Mouse (Mus musculus) G1E (cell line): ENCODE data around the gene Wdr63. TPM values are rescaled to one million over a fixed set of nuclear protein-coding genes. Genes with fewer than 3 reads are reported as not detected.

Experiments
- ATAC-seq: 2 replicates; pipeline ENCODE4 v1.8.0; 2016; ENCODE audit warnings: mild to moderate bottlenecking; ENCODE audit not compliant: insufficient number of reproducible peaks, poor library complexity, low FRiP score, severe bottlenecking; ENCODE audit errors: extremely low read depth
- DNase-seq: peaks from one replicate; pipeline ENCODE4 v3.0.0; 2012; ENCODE audit warnings: low spot score
- H3K27me3 ChIP-seq: 2 replicates; pipeline ENCODE4 v1.6.1; 2012; ENCODE audit warnings: mild to moderate bottlenecking, low read length, inconsistent platforms; ENCODE audit not compliant: insufficient read depth
- H3K36me3 ChIP-seq: replicated peaks from 2 replicates; pipeline ENCODE3; 2012; ENCODE audit warnings: mild to moderate bottlenecking, inconsistent platforms
- H3K4me1 ChIP-seq: 2 replicates; pipeline ENCODE4 v1.6.1; 2012; ENCODE audit warnings: low read depth, low read length, inconsistent platforms, mixed read lengths; ENCODE audit not compliant: insufficient read depth
- H3K4me3 ChIP-seq: 2 replicates; pipeline ENCODE4 v1.5.1; 2012; ENCODE audit warnings: low read depth, mild to moderate bottlenecking, inconsistent platforms, low read length, moderate library complexity, mixed read lengths
- H3K9me3 ChIP-seq: replicated peaks from 2 replicates; pipeline ENCODE4 v1.6.1; 2012; ENCODE audit warnings: inconsistent platforms
- CTCF ChIP-seq: IDR thresholded peaks from 2 replicates; pipeline ENCODE4 v1.5.1; 2012; ENCODE audit warnings: low read depth, low read length, inconsistent platforms, mixed read lengths
- GATA1 ChIP-seq: IDR thresholded peaks from 2 replicates; pipeline ENCODE4 v1.6.1; 2012; ENCODE audit warnings: borderline replicate concordance, low read length, inconsistent platforms, mixed read lengths
- GATA2 ChIP-seq: IDR thresholded peaks from 2 replicates; pipeline ENCODE4 v1.6.1; 2012; ENCODE audit warnings: low read depth, low read length, inconsistent platforms, borderline replicate concordance
- POLR2AphosphoS5 ChIP-seq: IDR thresholded peaks from 2 replicates; pipeline ENCODE4 v1.6.1; 2012; ENCODE audit warnings: low read depth, low read length, inconsistent platforms; ENCODE audit not compliant: insufficient replicate concordance
- TAL1 ChIP-seq: conservative IDR thresholded peaks from 2 replicates; pipeline ENCODE4 v1.6.1; 2012; ENCODE audit warnings: low read depth, low read length, inconsistent platforms, mixed read lengths
- polyA plus RNA-seq: library from polyadenylated mRNA; stranded (reverse); fragments of >175 nt; gene quantifications from 2 replicates; pipeline ENCODE4 v1.2.3, GENCODE M21; 2012
- total RNA-seq, 2 experiments: library from RNA; stranded (forward) in 1 of 2; stranded (reverse) in 1 of 2; fragments of 200-1000 nt in 1 of 2; fragments of >200 nt in 1 of 2; fragmentation: Nextera tagmentation in 1 of 2; gene quantifications; 2 replicates each; pipeline ENCODE4 v1.2.3; 2014 to 2017

Wdr63 gene
- total and polyA plus RNA-seq, 3 experiments, result not detected

GRCm38 (mm10) chr3:146027116-146027515 lies 80.8 kb downstream of the Wdr63 start:
- H3K4me3 ChIP-seq, result no peak overlapping the region
- H3K9me3 ChIP-seq, result peaks cover 6% of the 10 kb centered on the region
- no peaks in the 10 kb centered on the region for H3K36me3 ChIP-seq
- H3K27me3 ChIP-seq, result no peaks in the 10 kb centered on the region
- ATAC-seq, result no peak
- H3K4me1 ChIP-seq, result peaks cover 46% of the 10 kb centered on the region
- TF ChIP-seq POLR2AphosphoS5, result no peak
- no peak for TF ChIP-seq TAL1
- TF ChIP-seq GATA1, result no peak
- TF ChIP-seq CTCF, result no peak
- no peak for TF ChIP-seq GATA2
- DNase-seq, result no peak

DNA sequence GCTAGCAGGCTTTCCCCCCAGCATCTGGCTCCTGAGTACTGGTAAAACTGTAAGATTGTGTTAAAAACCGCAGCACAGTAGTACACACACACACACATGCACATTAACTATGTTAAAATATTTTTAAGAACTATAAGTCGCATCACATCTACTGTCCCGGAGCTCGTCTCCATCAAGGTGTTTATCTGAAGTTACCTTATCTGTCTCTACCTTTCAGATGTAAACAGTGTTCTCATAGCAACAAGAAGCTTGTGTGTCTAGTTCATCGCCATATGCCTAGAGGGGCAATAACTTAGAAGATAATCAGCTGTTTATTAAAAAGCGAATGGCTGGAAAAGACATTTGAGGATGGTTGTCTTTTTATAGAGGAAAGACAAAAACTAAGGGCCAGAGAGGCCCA lies 82.4 kb downstream of the Wdr63 start:
- peaks cover 6% of the 10 kb centered on the region for H3K9me3 ChIP-seq
- no peaks in the 10 kb centered on the region for H3K27me3 ChIP-seq
- no peak for DNase-seq
- H3K4me3 ChIP-seq, result no peak overlapping the region; the same call in 1 of the 2 replicates
- TF ChIP-seq GATA1 (no peak), GATA2 (no peak), POLR2AphosphoS5 (no peak), TAL1 (peak; percentile 64)
- H3K4me1 ChIP-seq, result peaks cover 44% of the 10 kb centered on the region
- peak; percentile 58 for ATAC-seq
- H3K36me3 ChIP-seq, result no peaks in the 10 kb centered on the region

DNA sequence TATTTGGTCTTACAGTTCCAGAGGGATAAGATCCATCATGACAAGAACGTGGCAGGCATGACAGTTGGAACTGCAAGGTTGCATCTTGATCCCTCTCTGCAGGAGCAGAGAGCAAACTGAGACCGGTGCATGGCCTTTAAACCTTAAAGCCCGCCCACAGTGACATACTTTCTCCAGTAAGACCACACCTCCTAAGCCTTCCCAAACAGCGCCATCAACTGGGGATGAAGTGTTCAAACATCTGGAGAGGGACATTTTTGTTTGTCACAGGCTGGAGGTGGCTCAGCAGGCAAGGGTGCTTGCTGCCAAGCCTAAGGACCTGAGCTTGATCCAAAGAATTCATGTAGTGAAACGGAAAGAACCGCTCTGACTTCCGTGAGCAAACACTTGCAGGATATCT lies 83.2 kb downstream of the Wdr63 start:
- Histone ChIP-seq H3K9me3 (peaks cover 6% of the 10 kb centered on the region), H3K4me1 (peaks cover 36% of the 10 kb centered on the region), H3K36me3 (no peaks in the 10 kb centered on the region), H3K4me3 (no peak overlapping the region), H3K27me3 (no peaks in the 10 kb centered on the region)
- ATAC-seq, result no peak
- TF ChIP-seq TAL1 (no peak), CTCF (no peak), GATA2 (no peak), POLR2AphosphoS5 (no peak), GATA1 (no peak)
- no peak for DNase-seq

DNA sequence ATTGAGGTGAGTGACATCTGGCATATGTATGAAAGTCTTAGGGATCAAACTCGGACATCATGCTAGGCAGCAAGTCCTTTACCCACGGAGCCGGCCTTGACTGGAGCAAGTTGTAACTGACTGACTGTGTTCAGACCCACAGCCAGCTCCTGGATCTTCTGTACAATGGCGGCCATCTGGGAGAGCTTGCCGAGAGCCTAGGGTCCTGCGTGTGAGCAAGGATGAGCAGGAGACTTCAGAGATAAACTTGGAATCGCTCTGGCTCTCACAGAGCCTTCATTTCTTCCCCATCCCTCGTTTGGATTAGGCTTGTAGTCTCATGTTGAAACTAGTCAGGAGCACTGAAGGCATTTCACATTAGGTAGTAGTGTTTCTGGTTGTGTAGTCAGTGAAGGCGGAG lies 85.7 kb downstream of the Wdr63 start:
- Histone ChIP-seq H3K4me3 (no peak overlapping the region), H3K27me3 (no peaks in the 10 kb centered on the region), H3K4me1 (peaks cover 23% of the 10 kb centered on the region), H3K9me3 (peaks cover 6% of the 10 kb centered on the region), H3K36me3 (no peaks in the 10 kb centered on the region)
- ATAC-seq (no peak), DNase-seq (no peak)
- TF ChIP-seq CTCF, result no peak
- no peak for TF ChIP-seq TAL1
- TF ChIP-seq GATA1, result no peak
- no peak for TF ChIP-seq GATA2
- TF ChIP-seq POLR2AphosphoS5, result no peak

DNA sequence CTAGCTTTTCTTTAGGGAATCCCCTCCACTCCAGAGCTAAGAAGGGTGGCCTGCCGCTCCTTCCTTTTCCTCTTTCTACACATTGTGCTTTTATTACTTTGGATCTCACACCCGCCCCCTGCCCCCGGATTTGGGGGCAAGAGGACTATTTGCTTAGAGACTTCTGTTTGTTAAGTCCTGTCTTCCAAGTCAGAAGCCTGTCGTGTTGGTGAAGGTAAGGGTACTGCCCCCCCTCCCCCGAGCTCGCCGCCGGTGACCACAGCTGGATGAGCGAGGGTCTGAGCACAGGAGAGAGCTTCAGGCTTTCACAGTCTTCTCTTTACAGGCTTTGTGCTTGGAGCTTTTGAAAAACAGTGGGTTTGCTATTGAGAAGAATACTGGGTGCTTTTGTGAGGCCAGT lies 90.4 kb downstream of the Wdr63 start:
- no peaks in the 10 kb centered on the region for H3K9me3 ChIP-seq
- H3K27me3 ChIP-seq, result no peaks in the 10 kb centered on the region
- ATAC-seq, result no peak
- H3K4me1 ChIP-seq, result peaks cover 20% of the 10 kb centered on the region
- H3K36me3 ChIP-seq, result no peaks in the 10 kb centered on the region
- TF ChIP-seq TAL1, result no peak
- TF ChIP-seq CTCF, result no peak
- DNase-seq, result no peak
- no peak overlapping the region for H3K4me3 ChIP-seq

GRCm38 (mm10) chr3:146016979-146017378 lies 91.0 kb downstream of the Wdr63 start:
- DNase-seq (no peak), ATAC-seq (no peak)
- Histone ChIP-seq H3K27me3 (no peaks in the 10 kb centered on the region), H3K4me3 (no peak overlapping the region), H3K36me3 (no peaks in the 10 kb centered on the region), H3K9me3 (no peaks in the 10 kb centered on the region), H3K4me1 (peaks cover 23% of the 10 kb centered on the region)
- TF ChIP-seq TAL1 (no peak), POLR2AphosphoS5 (no peak), CTCF (no peak), GATA2 (no peak), GATA1 (no peak)

DNA sequence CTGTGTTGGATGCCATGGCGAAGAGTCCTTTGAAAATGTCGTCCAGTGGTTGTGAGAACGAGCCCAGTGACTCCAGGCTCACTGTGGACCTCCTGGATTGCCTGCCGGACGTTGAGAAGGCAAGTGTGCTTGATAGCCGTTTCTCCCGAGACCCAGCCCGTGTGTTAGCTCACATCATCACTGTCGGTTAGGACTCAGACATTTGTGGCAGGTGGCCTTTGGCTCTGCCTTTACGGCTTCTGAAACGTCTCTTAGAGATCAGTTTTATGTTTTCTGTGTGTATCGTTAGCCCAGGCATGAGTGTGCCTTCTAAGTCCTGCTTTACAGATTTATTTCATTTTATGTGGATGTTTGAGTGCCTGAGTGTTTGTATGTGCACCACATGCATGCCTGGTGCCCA lies 93.6 kb downstream of the Wdr63 start:
- peaks cover 37% of the 10 kb centered on the region for H3K4me1 ChIP-seq
- no peak for TF ChIP-seq GATA1
- no peak for TF ChIP-seq TAL1
- no peak for TF ChIP-seq GATA2
- no peak for TF ChIP-seq POLR2AphosphoS5
- no peak for TF ChIP-seq CTCF
- H3K4me3 ChIP-seq, result no peak overlapping the region
- ATAC-seq (no peak), DNase-seq (no peak)
- H3K9me3 ChIP-seq, result no peaks in the 10 kb centered on the region
- no peaks in the 10 kb centered on the region for H3K27me3 ChIP-seq
- no peaks in the 10 kb centered on the region for H3K36me3 ChIP-seq
